Mouse (Mus musculus): ENCODE data around the gene Fbln5. TPM values are rescaled to one million over a fixed set of nuclear protein-coding genes. Genes with fewer than 3 reads are reported as not detected.

The Fbln5 gene
- polyA plus RNA-seq (2014; fragmentation: Illumina TruSeq; extraction: RNeasy Lipid Tissue Mini Kit (QIAGEN cat#74804); ENCODE audit: low read depth, low replicate concordance): 27.4 TPM

DNA sequence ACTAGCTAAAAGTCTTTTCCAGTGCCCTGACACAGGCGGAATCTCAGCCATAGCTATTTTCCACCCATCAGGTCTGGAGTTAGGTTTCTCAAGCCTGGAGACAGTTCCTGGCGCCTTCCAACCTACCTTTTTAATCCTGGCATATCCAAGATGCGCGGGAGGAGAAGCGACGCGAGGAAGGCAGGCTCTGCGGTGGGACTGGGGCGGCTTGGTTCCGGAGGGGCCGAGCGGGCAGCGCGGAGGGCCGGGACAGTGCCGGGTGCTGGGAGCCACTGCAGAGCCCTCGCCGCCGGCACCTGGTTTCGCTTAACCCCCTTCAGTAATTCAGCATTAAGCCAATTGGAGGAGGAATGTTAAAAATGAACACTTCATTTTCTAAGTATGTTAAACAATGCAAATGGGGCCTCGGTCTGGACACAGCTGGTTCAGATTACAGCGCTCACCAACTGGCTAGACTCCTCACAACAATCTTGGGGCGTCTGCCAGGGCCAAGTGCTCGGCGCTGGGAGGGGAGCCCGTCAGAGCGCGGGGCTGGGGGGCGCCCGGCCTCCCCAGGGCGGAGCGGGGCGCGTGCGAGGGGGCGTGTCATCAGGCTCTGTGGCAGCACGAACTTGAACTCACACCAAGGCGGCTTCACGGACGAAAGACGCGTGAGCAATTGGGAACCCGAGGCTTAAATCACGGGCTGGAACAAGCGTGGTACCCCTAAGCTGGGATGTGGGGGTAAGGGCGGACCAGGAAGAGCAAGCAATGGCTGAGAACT is at the start of gene Fbln5:
Fbln5 (minus strand) TSS at position 448 of the 763 bp plus-strand sequence.

DNA sequence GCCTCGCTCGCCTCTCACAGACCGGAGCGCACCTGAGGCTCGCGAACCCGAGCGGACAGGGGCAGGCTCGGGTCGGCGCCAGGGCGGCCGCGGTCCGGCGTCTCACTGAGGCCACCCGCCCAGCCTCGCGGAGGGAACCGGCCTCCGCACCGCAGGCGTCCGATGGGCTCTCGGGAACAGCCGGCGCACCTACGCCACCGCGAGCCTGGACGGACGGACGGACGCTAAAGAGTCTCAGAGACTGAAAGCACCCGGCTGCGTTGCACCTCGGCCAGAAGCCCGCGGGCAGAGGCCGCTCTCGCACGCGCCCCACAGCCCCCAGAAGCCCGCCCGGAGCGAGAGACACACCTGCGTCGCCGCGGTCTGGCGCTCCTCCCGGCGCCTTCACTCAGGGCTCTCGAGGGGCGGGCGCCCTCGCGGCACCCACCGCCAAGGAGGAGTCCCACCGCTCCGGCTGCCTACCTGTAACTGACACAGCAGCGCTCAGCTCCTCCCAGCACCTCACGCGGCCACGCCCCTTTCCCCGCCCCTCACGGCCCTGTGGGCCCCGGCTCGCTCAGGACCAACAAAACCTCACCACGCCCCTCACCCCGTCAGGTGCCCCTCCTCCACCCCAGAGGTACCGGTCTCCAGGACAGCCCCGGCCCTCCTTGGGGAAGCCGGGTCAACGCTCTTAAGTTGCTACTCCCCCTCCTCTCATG is 100.7 kb downstream of the Fbln5 start, which contains the start of gene Tc2n:
Tc2n (minus strand) TSS at position 470 of the 701 bp plus-strand sequence.

Other genes with a start within 250 kb of the Fbln5 start
- 0.08 TPM for gene Tc2n, start 100.5 kb downstream of the Fbln5 start, polyA plus RNA-seq (2014; fragmentation: Illumina TruSeq; extraction: RNeasy Lipid Tissue Mini Kit (QIAGEN cat#74804); ENCODE audit: low read depth, low replicate concordance)
- 18.0 TPM for gene Trip11, start 94.2 kb upstream of the Fbln5 start, polyA plus RNA-seq (2014; fragmentation: Illumina TruSeq; extraction: RNeasy Lipid Tissue Mini Kit (QIAGEN cat#74804); ENCODE audit: low read depth, low replicate concordance)
- gene Atxn3, start 139.2 kb upstream of the Fbln5 start, polyA plus RNA-seq (2014; fragmentation: Illumina TruSeq; extraction: RNeasy Lipid Tissue Mini Kit (QIAGEN cat#74804); ENCODE audit: low read depth, low replicate concordance): 6.4 TPM
- gene Cpsf2, start 156.9 kb upstream of the Fbln5 start, polyA plus RNA-seq (2014; fragmentation: Illumina TruSeq; extraction: RNeasy Lipid Tissue Mini Kit (QIAGEN cat#74804); ENCODE audit: low read depth, low replicate concordance): 12.4 TPM